Mouse (Mus musculus) forebrain, embryonic 14.5 days (tissue): ENCODE measurements around the gene Ankrd9. TPM values are rescaled to one million over a fixed set of nuclear protein-coding genes. Genes with fewer than 3 reads are reported as not detected.

ENCODE experiments used
- ATAC-seq: fragments of 200-750 bp; cut with Nextera tagmentation; 2 replicates; pipeline ENCODE4 v1.8.0; 2017; ENCODE audit warnings: mild to moderate bottlenecking, moderate library complexity
- DNase-seq: peaks from one replicate; pipeline ENCODE4 v3.0.0-alpha.2; 2015; ENCODE audit warnings: low spot score
- H3K27ac ChIP-seq: fragments of 300-500 bp; sonication (generic); 2 replicates; pipeline ENCODE4 v1.5.1; 2014; ENCODE audit warnings: low read depth, mild to moderate bottlenecking, control low read depth, low read length, moderate library complexity
- H3K27me3 ChIP-seq: fragments of 300-500 bp; sonication (generic); replicated peaks from 2 replicates; pipeline ENCODE4 v1.6.1; 2014; ENCODE audit warnings: low read length, control low read depth, mixed read lengths; ENCODE audit not compliant: control insufficient read depth, insufficient read depth
- H3K36me3 ChIP-seq: fragments of 300-500 bp; sonication (generic); 2 replicates; pipeline ENCODE4 v1.6.1; 2014; ENCODE audit warnings: low read length, control low read depth; ENCODE audit not compliant: control insufficient read depth, insufficient read depth
- H3K4me1 ChIP-seq: fragments of 300-500 bp; sonication (generic); 2 replicates; pipeline ENCODE4 v1.6.1; 2014; ENCODE audit warnings: antibody characterized with exemption, low read length, control low read depth; ENCODE audit not compliant: control insufficient read depth, insufficient read depth
- H3K4me2 ChIP-seq: fragments of 300-500 bp; sonication (generic); 2 replicates; pipeline ENCODE4 v1.6.1; 2014; ENCODE audit warnings: mild to moderate bottlenecking, control low read depth, low read length
- H3K4me3 ChIP-seq: fragments of 300-500 bp; sonication (generic); 2 replicates; pipeline ENCODE4 v1.5.1; 2014; ENCODE audit warnings: low read depth, low read length, control low read depth
- H3K9ac ChIP-seq: fragments of 300-500 bp; sonication (generic); 2 replicates; pipeline ENCODE4 v1.6.1; 2014; ENCODE audit warnings: mild to moderate bottlenecking, low read length, control low read depth, moderate library complexity
- H3K9me3 ChIP-seq: fragments of 300-500 bp; sonication (generic); replicated peaks from 2 replicates; pipeline ENCODE4 v1.6.1; 2016; ENCODE audit warnings: low read length, control low read depth, mixed read lengths; ENCODE audit not compliant: control insufficient read depth
- WGBS: fragments of 180-500 bp; shearing (Covaris S2); extraction: QIAGEN DNeasy Blood & Tissue Kit; methylation state at CpG from one replicate; pipeline ENCODE4 v1.1.7; 2014; 5-methylcytosine and 5-hydroxymethylcytosine counted together
- polyA plus RNA-seq: library from polyadenylated mRNA; unstranded; fragments of >200 nt; fragmentation: Nextera tagmentation; extraction: Ambion mirVana; gene quantifications from 2 replicates; pipeline ENCODE4 v1.2.1, GENCODE M21; 2014

Ankrd9 gene
- polyA plus RNA-seq, 1 experiment from 2014 or later = 6.0 TPM

DNA sequence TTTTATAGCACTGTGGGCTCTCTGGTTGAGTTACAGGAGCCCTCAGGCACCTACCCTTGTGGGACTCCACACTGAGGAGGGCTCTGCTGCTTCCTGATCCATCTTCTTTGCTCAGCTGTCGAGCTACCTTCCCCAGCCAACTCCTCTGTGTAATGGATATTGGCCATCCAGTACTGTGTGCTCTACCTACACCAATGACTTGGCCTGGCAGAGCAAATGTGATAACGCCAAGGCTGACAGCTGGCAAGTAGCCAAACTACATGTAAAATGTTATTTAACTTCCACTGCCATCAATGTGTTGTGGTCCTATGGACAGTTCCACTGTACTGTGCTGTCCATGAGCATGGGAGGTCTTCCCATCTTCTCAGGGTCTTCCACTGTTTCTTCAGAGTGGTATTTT, 16.9 kb downstream of the Ankrd9 start:
- ATAC-seq (no peak), DNase-seq (no peak)
- Histone ChIP-seq H3K36me3 (peaks cover 12% of the 10 kb centered on the region; the same call in 1 of the 2 replicates), H3K9me3 (no peaks in the 10 kb centered on the region), H3K4me2 (no peak overlapping the region), H3K4me3 (no peak overlapping the region), H3K4me1 (no peaks in the 10 kb centered on the region), H3K27me3 (no peaks in the 10 kb centered on the region), H3K27ac (no peak overlapping the region), H3K9ac (no peak overlapping the region)
- WGBS = 89% methylated on average over 2 of the region's 2 CpGs

DNA sequence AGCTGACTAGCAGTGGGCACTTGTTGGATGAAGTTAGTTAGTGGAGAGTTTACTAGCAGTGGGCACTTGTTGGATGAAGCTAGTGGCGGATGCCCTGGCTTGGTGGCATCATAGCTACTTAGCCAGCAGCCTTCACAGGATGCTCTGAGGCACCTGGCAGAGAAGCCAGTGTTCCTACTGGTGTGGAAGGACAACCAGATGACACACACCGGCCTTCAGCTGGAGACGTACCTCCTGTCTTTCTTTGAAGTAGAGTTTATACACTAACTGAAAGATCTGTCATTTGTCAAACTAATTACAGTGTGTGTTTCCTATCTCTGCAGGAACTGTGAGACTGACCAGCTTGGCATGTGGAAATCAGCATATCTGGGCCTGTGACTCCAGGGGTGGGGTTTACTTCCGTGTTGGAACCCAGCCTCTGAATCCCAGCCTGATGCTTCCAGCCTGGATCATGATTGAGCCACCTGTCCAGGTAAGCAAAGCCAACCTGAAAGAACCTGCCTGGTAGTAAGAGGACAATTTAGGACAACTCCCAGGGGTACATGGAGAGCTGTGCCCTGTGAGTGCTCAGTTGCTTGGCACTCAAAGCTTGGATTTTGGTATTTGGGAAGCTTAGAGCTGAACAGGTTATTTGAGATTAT, 24.4 kb downstream of the Ankrd9 start:
- ATAC-seq = no peak
- Histone ChIP-seq H3K9ac (no peak overlapping the region), H3K4me2 (no peak overlapping the region), H3K9me3 (no peaks in the 10 kb centered on the region), H3K4me1 (no peaks in the 10 kb centered on the region), H3K27ac (no peak overlapping the region), H3K36me3 (peaks cover 20% of the 10 kb centered on the region; the same call in 1 of the 2 replicates), H3K4me3 (no peak overlapping the region), H3K27me3 (no peaks in the 10 kb centered on the region)
- 90% methylated on average over 4 of the region's 4 CpGs for WGBS
- no peak for DNase-seq

DNA sequence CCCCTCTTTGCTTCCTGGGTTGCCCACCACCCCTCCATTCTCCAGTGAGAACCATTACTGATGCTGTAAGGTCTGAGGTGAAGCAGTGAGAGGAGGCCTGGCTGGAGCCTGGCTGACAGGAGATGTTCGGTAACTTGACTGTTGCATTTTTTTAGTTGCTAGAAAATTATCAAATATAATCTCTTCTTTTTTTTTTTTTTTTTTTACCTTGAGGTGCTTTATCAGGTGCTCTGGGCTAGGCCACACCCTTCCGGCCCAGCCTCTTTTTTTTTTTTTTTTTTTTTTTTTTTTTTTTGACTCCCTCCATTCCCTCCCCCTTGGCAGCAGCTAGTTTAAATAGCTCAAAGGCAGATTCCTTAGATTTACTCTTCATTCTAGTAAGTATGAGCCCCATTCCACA, 24.9 kb downstream of the Ankrd9 start:
- no peaks in the 10 kb centered on the region for H3K9me3 ChIP-seq
- H3K9ac ChIP-seq = no peak overlapping the region
- H3K27me3 ChIP-seq = no peaks in the 10 kb centered on the region
- H3K4me3 ChIP-seq = no peak overlapping the region
- DNase-seq (no peak), ATAC-seq (no peak)
- WGBS = 93% methylated on average over 2 of the region's 2 CpGs
- no peak overlapping the region for H3K27ac ChIP-seq
- no peak overlapping the region for H3K4me2 ChIP-seq
- no peaks in the 10 kb centered on the region for H3K4me1 ChIP-seq
- peaks cover 20% of the 10 kb centered on the region; the same call in 1 of the 2 replicates for H3K36me3 ChIP-seq

DNA sequence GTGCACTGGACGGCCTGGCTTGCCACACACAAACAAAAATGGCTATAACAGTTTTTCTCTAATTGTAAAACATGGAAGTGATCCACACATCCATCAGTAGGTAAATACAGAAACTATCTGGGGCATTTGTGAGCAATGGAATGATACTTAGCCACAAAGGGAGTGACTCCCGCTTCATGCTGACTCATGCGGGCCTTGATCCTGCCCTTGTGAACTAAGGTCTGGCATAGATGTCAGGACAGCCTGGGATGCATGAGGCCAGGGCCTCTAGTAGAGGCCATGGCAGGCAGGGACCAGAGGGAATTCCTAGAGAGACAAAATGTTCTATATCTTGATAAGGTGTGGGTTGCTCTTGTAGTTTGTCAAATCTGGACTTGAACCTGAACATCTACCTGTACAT, 25.4 kb downstream of the Ankrd9 start:
- H3K4me2 ChIP-seq = no peak overlapping the region
- no peak for ATAC-seq
- H3K36me3 ChIP-seq = peaks cover 23% of the 10 kb centered on the region
- H3K27me3 ChIP-seq = no peaks in the 10 kb centered on the region
- no peak overlapping the region for H3K4me3 ChIP-seq
- WGBS = 96% methylated on average over 3 of the region's 3 CpGs
- no peak overlapping the region for H3K9ac ChIP-seq
- H3K27ac ChIP-seq = no peak overlapping the region
- no peak for DNase-seq
- no peaks in the 10 kb centered on the region for H3K4me1 ChIP-seq
- no peaks in the 10 kb centered on the region for H3K9me3 ChIP-seq

DNA sequence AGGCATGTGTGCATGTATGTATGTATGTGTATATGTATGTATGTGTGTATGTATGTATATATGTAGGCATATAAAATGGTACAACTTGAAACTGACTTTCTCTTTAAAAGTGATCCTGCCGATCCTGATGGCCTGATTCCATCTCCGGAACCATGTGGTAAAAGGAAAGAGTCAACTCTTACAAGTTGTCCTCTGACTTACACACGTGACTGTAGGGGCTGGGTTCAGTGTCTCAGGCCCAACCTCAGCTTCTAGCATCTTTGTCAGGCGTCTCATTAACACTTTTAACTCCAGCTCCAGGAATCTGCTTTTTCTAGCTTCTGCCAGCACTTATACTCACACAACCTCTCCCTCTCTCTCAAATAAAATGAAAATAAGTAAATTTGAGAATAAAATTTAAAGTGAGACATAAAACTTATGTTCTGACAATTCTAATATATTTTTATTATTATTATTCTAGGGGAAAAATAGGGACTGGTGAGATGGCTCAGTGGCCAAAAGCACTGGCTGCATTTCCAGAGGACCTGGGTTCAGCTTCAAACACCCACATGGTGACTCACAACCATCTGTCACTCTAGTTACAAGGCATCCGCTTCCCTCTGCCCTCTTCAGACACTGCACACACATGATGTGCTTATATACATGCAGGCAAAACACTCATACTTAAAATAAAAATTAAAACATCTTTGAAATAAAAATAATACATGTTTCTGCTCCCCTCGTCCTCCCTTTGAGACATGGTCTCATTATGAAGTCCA, 26.0 kb downstream of the Ankrd9 start:
- Histone ChIP-seq H3K27ac (no peak overlapping the region), H3K9ac (no peak overlapping the region), H3K4me1 (no peaks in the 10 kb centered on the region), H3K27me3 (no peaks in the 10 kb centered on the region), H3K9me3 (no peaks in the 10 kb centered on the region), H3K4me2 (no peak overlapping the region), H3K4me3 (no peak overlapping the region), H3K36me3 (peaks cover 28% of the 10 kb centered on the region)
- ATAC-seq = no peak
- WGBS = 79% methylated on average over 6 of the region's 6 CpGs
- no peak for DNase-seq

DNA sequence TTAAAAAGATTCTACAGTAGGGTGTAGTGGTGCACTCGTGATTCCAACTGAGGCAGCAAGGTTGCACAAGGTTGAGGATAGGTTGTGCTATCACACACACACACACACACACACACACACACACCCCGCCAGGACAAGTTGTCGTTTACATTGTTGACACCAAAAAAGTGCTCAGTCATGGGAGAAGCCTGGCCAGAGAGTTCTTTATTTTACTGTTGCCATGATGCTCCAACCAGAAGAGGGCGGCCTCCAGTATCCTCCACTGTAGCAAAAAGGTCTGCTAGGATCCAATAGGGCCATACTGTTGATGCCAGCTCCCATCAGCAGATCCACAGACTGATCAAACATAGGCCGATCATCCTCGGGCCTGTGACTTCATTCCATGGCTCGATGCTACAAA, 27.6 kb downstream of the Ankrd9 start:
- ATAC-seq (no peak), DNase-seq (no peak)
- no peaks in the 10 kb centered on the region for H3K4me1 ChIP-seq
- H3K27ac ChIP-seq = no peak overlapping the region
- H3K9me3 ChIP-seq = no peaks in the 10 kb centered on the region
- WGBS = 86% methylated on average over 7 of the region's 7 CpGs
- H3K4me2 ChIP-seq = no peak overlapping the region
- H3K9ac ChIP-seq = no peak overlapping the region
- no peak overlapping the region for H3K4me3 ChIP-seq
- H3K36me3 ChIP-seq = peaks cover 42% of the 10 kb centered on the region
- no peaks in the 10 kb centered on the region for H3K27me3 ChIP-seq

DNA sequence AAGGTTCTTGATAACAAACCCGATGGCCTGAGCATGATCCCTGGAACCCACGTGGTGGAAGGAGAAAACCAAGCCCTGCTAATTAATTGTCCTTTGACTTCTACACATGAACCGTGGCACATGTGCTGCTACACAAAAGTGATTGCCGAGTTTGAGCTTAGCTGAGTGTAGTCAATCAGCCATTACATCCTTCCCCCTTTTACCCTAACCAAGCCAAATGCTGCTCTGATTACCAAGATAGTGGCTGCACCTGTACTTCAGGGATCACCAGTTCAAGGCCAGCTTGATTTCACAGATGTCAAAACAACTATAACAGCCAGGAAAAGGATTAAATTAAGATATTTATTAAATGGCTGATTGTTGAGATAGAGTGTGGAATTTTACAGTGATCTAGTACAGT, 28.7 kb downstream of the Ankrd9 start:
- peaks cover 39% of the 10 kb centered on the region for H3K36me3 ChIP-seq
- H3K9ac ChIP-seq = no peak overlapping the region
- no peak overlapping the region for H3K27ac ChIP-seq
- 81% methylated on average over 4 of the region's 4 CpGs for WGBS
- no peak overlapping the region for H3K4me2 ChIP-seq
- no peaks in the 10 kb centered on the region for H3K9me3 ChIP-seq
- H3K27me3 ChIP-seq = no peaks in the 10 kb centered on the region
- DNase-seq (no peak), ATAC-seq (no peak)
- H3K4me1 ChIP-seq = no peaks in the 10 kb centered on the region
- H3K4me3 ChIP-seq = no peak overlapping the region

DNA sequence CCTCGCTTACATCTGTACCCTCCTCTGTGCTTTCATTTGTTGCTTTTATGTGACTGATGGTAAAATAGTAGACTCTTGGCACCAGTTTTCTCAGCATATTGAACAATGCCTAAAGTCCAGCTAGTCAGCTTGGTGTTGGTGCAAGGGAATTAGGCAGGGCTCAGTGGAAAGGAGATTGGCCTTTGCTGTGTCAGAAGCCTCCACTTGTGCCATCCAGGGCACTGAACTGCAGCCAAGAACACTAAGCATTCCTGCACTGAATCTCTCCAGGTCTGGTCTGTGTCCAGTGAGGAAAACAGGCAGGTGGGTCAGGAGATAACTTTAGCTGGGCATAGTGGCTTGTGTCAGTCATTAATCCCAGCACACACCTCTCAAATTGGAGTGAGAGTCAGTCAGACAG, 29.4 kb downstream of the Ankrd9 start:
- H3K27me3 ChIP-seq = no peaks in the 10 kb centered on the region
- H3K4me2 ChIP-seq = no peak overlapping the region
- no peak overlapping the region for H3K27ac ChIP-seq
- WGBS = 94% methylated on average over 1 of the region's 1 CpGs
- peaks cover 43% of the 10 kb centered on the region for H3K36me3 ChIP-seq
- no peak overlapping the region for H3K4me3 ChIP-seq
- DNase-seq (no peak), ATAC-seq (no peak)
- no peaks in the 10 kb centered on the region for H3K9me3 ChIP-seq
- H3K9ac ChIP-seq = no peak overlapping the region
- no peaks in the 10 kb centered on the region for H3K4me1 ChIP-seq

DNA sequence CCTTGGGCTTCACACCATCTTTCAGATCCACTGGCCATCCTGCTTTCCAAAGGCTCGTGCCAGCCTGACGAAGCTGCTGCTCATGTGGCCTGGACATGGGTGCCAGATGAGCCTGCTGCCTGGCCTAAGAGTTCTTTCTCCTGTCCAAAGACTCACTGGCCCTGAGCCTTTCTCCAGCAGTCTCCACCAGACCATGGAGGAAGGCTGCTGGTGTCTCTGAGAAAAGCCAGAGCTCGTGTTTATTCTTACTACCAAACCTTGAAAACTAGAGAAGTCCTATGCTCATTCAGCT, 30.0 kb downstream of the Ankrd9 start:
- peaks cover 45% of the 10 kb centered on the region for H3K36me3 ChIP-seq

More for the DNA sequence above, 30.0 kb downstream of the Ankrd9 start:
- Histone ChIP-seq H3K4me1 (no peaks in the 10 kb centered on the region), H3K27ac (no peak overlapping the region), H3K9ac (no peak overlapping the region), H3K9me3 (no peaks in the 10 kb centered on the region), H3K4me2 (no peak overlapping the region), H3K4me3 (no peak overlapping the region), H3K27me3 (no peaks in the 10 kb centered on the region)
- ATAC-seq = no peak
- 91% methylated on average over 3 of the region's 3 CpGs for WGBS
- DNase-seq = no peak
